Mouse (Mus musculus): ENCODE results near the gene Fgfr2. TPM values are rescaled to one million over a fixed set of nuclear protein-coding genes. Genes with fewer than 3 reads are reported as not detected.
A peak's percentile ranks its signal among the peaks of the same experiment; 100 is the strongest.

Fgfr2 gene
- polyA plus RNA-seq, 1 experiment from 2014 or later = 11.4 TPM

GRCm38 (mm10) chr7:132565831-132566230 is 557.3 kb downstream of the Fgfr2 start:
- Histone ChIP-seq H3K4me1 (ENCODE audit: control insufficient read depth, low read depth, low read length) (peaks cover 12% of the 10 kb centered on the region), H3K4me2 (ENCODE audit: low read depth, low read length) (no peak overlapping the region), H3K27ac (ENCODE audit: low read length) (no peak overlapping the region), H3K4me3 (ENCODE audit: low read depth, low read length) (no peak overlapping the region), H3K9me3 (replicated peaks; ENCODE audit: control insufficient read depth, low read length) (no peaks in the 10 kb centered on the region), H3K36me3 (ENCODE audit: control insufficient read depth, insufficient read depth) (peaks cover 22% of the 10 kb centered on the region), H3K9ac (ENCODE audit: low read depth, low read length) (no peak overlapping the region), H3K27me3 (ENCODE audit: control insufficient read depth, insufficient read depth, low read depth, low read length) (peaks cover 8% of the 10 kb centered on the region)
- 61% methylated on average over 1 of the region's 1 CpGs for WGBS (ENCODE audit: insufficient replicate concordance)
- no peak for ATAC-seq (ENCODE audit: low read depth)

GRCm38 (mm10) chr7:132559138-132559766 is 563.9 kb downstream of the Fgfr2 start:
- Histone ChIP-seq H3K27ac (ENCODE audit: low read length) (no peak overlapping the region), H3K9ac (ENCODE audit: low read depth, low read length) (no peak overlapping the region), H3K36me3 (ENCODE audit: control insufficient read depth, insufficient read depth) (peaks cover 28% of the 10 kb centered on the region), H3K27me3 (ENCODE audit: control insufficient read depth, insufficient read depth, low read depth, low read length) (no peaks in the 10 kb centered on the region), H3K4me3 (ENCODE audit: low read depth, low read length) (no peak overlapping the region), H3K4me2 (ENCODE audit: low read depth, low read length) (no peak overlapping the region), H3K4me1 (ENCODE audit: control insufficient read depth, low read depth, low read length) (peaks cover 12% of the 10 kb centered on the region), H3K9me3 (replicated peaks; ENCODE audit: control insufficient read depth, low read length) (no peaks in the 10 kb centered on the region)
- WGBS (ENCODE audit: insufficient replicate concordance) = 66% methylated on average over 3 of the region's 3 CpGs
- no peak for ATAC-seq (ENCODE audit: low read depth)

- Histone ChIP-seq H3K9ac (ENCODE audit: low read depth, low read length) (no peak overlapping the region), H3K36me3 (ENCODE audit: control insufficient read depth, insufficient read depth) (peaks cover 22% of the 10 kb centered on the region), H3K4me3 (ENCODE audit: low read depth, low read length) (no peak overlapping the region), H3K9me3 (replicated peaks; ENCODE audit: control insufficient read depth, low read length) (no peaks in the 10 kb centered on the region), H3K27ac (ENCODE audit: low read length) (peak overlapping the region; percentile 58), H3K27me3 (ENCODE audit: control insufficient read depth, insufficient read depth, low read depth, low read length) (no peaks in the 10 kb centered on the region), H3K4me2 (ENCODE audit: low read depth, low read length) (no peak overlapping the region; the same call in 1 of the 2 replicates), H3K4me1 (ENCODE audit: control insufficient read depth, low read depth, low read length) (peaks cover 12% of the 10 kb centered on the region)
- WGBS (ENCODE audit: insufficient replicate concordance) = 32% methylated on average over 7 of the region's 7 CpGs
- peak; percentile 87 for ATAC-seq (ENCODE audit: low read depth)
Measured at GRCm38 (mm10) chr7:132558141-132558736, 564.9 kb downstream of the Fgfr2 start.

GRCm38 (mm10) chr7:132556575-132556974 is 566.6 kb downstream of the Fgfr2 start:
- Histone ChIP-seq H3K4me2 (ENCODE audit: low read depth, low read length) (no peak overlapping the region), H3K9me3 (replicated peaks; ENCODE audit: control insufficient read depth, low read length) (no peaks in the 10 kb centered on the region), H3K27me3 (ENCODE audit: control insufficient read depth, insufficient read depth, low read depth, low read length) (no peaks in the 10 kb centered on the region), H3K27ac (ENCODE audit: low read length) (no peak overlapping the region), H3K4me1 (ENCODE audit: control insufficient read depth, low read depth, low read length) (peaks cover 12% of the 10 kb centered on the region), H3K36me3 (ENCODE audit: control insufficient read depth, insufficient read depth) (peaks cover 11% of the 10 kb centered on the region), H3K4me3 (ENCODE audit: low read depth, low read length) (no peak overlapping the region), H3K9ac (ENCODE audit: low read depth, low read length) (no peak overlapping the region)
- ATAC-seq (ENCODE audit: low read depth) = no peak
- WGBS (ENCODE audit: insufficient replicate concordance) = 74% methylated on average over 5 of the region's 5 CpGs

GRCm38 (mm10) chr7:132555911-132556310 is 567.2 kb downstream of the Fgfr2 start:
- H3K27ac ChIP-seq (ENCODE audit: low read length) = no peak overlapping the region
- H3K4me3 ChIP-seq (ENCODE audit: low read depth, low read length) = no peak overlapping the region
- no peak for ATAC-seq (ENCODE audit: low read depth)
- H3K27me3 ChIP-seq (ENCODE audit: control insufficient read depth, insufficient read depth, low read depth, low read length) = no peaks in the 10 kb centered on the region
- no peaks in the 10 kb centered on the region for H3K9me3 ChIP-seq (replicated peaks; ENCODE audit: control insufficient read depth, low read length)
- no peak overlapping the region for H3K9ac ChIP-seq (ENCODE audit: low read depth, low read length)
- 44% methylated on average over 4 of the region's 4 CpGs for WGBS (ENCODE audit: insufficient replicate concordance)
- peaks cover 14% of the 10 kb centered on the region for H3K4me1 ChIP-seq (ENCODE audit: control insufficient read depth, low read depth, low read length)
- peaks cover 11% of the 10 kb centered on the region for H3K36me3 ChIP-seq (ENCODE audit: control insufficient read depth, insufficient read depth)
- H3K4me2 ChIP-seq (ENCODE audit: low read depth, low read length) = no peak overlapping the region

GRCm38 (mm10) chr7:132554091-132554490 is 569.1 kb downstream of the Fgfr2 start:
- H3K27ac ChIP-seq (ENCODE audit: low read length) = no peak overlapping the region
- H3K9ac ChIP-seq (ENCODE audit: low read depth, low read length) = no peak overlapping the region
- H3K9me3 ChIP-seq (replicated peaks; ENCODE audit: control insufficient read depth, low read length) = no peaks in the 10 kb centered on the region
- 48% methylated on average over 2 of the region's 2 CpGs for WGBS (ENCODE audit: insufficient replicate concordance)
- H3K4me2 ChIP-seq (ENCODE audit: low read depth, low read length) = no peak overlapping the region
- no peak for ATAC-seq (ENCODE audit: low read depth)
- no peaks in the 10 kb centered on the region for H3K27me3 ChIP-seq (ENCODE audit: control insufficient read depth, insufficient read depth, low read depth, low read length)
- H3K4me1 ChIP-seq (ENCODE audit: control insufficient read depth, low read depth, low read length) = peaks cover 14% of the 10 kb centered on the region
- H3K36me3 ChIP-seq (ENCODE audit: control insufficient read depth, insufficient read depth) = peaks cover 3% of the 10 kb centered on the region; the same call in 1 of the 2 replicates
- H3K4me3 ChIP-seq (ENCODE audit: low read depth, low read length) = no peak overlapping the region

GRCm38 (mm10) chr7:132551351-132552126 is 571.6 kb downstream of the Fgfr2 start:
- Histone ChIP-seq H3K4me2 (ENCODE audit: low read depth, low read length) (peak overlapping the region; percentile 89), H3K4me3 (ENCODE audit: low read depth, low read length) (peak overlapping the region; percentile 62), H3K27me3 (ENCODE audit: control insufficient read depth, insufficient read depth, low read depth, low read length) (peaks cover under 1% of the 10 kb centered on the region; the same call in 1 of the 2 replicates), H3K9me3 (replicated peaks; ENCODE audit: control insufficient read depth, low read length) (no peaks in the 10 kb centered on the region), H3K36me3 (ENCODE audit: control insufficient read depth, insufficient read depth) (no peaks in the 10 kb centered on the region), H3K9ac (ENCODE audit: low read depth, low read length) (peak overlapping the region; percentile 57), H3K27ac (ENCODE audit: low read length) (peak overlapping the region; percentile 48; the same call in 1 of the 2 replicates), H3K4me1 (ENCODE audit: control insufficient read depth, low read depth, low read length) (peaks cover 2% of the 10 kb centered on the region; the same call in 1 of the 2 replicates)
- ATAC-seq (ENCODE audit: low read depth) = peak; percentile 95
- 2% methylated on average over 27 of the region's 27 CpGs for WGBS (ENCODE audit: insufficient replicate concordance)

GRCm38 (mm10) chr7:132547126-132547525 is 576.0 kb downstream of the Fgfr2 start:
- 68% methylated on average over 3 of the region's 3 CpGs for WGBS (ENCODE audit: insufficient replicate concordance)
- Histone ChIP-seq H3K9ac (ENCODE audit: low read depth, low read length) (no peak overlapping the region), H3K4me3 (ENCODE audit: low read depth, low read length) (no peak overlapping the region), H3K9me3 (replicated peaks; ENCODE audit: control insufficient read depth, low read length) (no peaks in the 10 kb centered on the region), H3K27ac (ENCODE audit: low read length) (no peak overlapping the region), H3K4me2 (ENCODE audit: low read depth, low read length) (no peak overlapping the region), H3K4me1 (ENCODE audit: control insufficient read depth, low read depth, low read length) (peaks cover 2% of the 10 kb centered on the region; the same call in 1 of the 2 replicates), H3K36me3 (ENCODE audit: control insufficient read depth, insufficient read depth) (no peaks in the 10 kb centered on the region), H3K27me3 (ENCODE audit: control insufficient read depth, insufficient read depth, low read depth, low read length) (peaks cover 2% of the 10 kb centered on the region; the same call in 1 of the 2 replicates)
- no peak for ATAC-seq (ENCODE audit: low read depth)
